Mouse (Mus musculus): ENCODE measurements around the gene Gcdh.
"Not testable (repeated sequence)": the region's sequence is repeated elsewhere in the genome, so short reads cannot be mapped to it uniquely, and the experiment has no call there.

Gcdh gene

GRCm38 (mm10) chr8:84910551-84910950, 16.8 kb upstream of the Gcdh start:
- DNase-seq (ENCODE audit: low spot score) = no peak

GRCm38 (mm10) chr8:84909949-84910348, 16.2 kb upstream of the Gcdh start:
- no peak for DNase-seq (ENCODE audit: low spot score)

- no peak for DNase-seq (ENCODE audit: low spot score)
Observed at GRCm38 (mm10) chr8:84909162-84909767, 15.5 kb upstream of the Gcdh start.

- peak; percentile 74 for DNase-seq (ENCODE audit: low spot score)
Observed at GRCm38 (mm10) chr8:84908421-84909161, 14.9 kb upstream of the Gcdh start, which contains the start of gene Dnase2a. Dnase2a (plus strand) TSS chr8:84908560.

GRCm38 (mm10) chr8:84907979-84908378, 14.3 kb upstream of the Gcdh start:
- not testable (repeated sequence) for DNase-seq (ENCODE audit: low spot score)

- no peak for DNase-seq (ENCODE audit: low spot score)
Observed at GRCm38 (mm10) chr8:84907493-84907892, 13.8 kb upstream of the Gcdh start.

GRCm38 (mm10) chr8:84907037-84907436, 13.3 kb upstream of the Gcdh start:
- no peak for DNase-seq (ENCODE audit: low spot score)

- no peak for DNase-seq (ENCODE audit: low spot score)
Observed at GRCm38 (mm10) chr8:84904351-84904750, 10.6 kb upstream of the Gcdh start.

- DNase-seq (ENCODE audit: low spot score) = peak; percentile 90
Observed at GRCm38 (mm10) chr8:84902920-84903661, 9.4 kb upstream of the Gcdh start.

- DNase-seq (ENCODE audit: low spot score) = no peak
Observed at GRCm38 (mm10) chr8:84902367-84902919, 8.7 kb upstream of the Gcdh start.

GRCm38 (mm10) chr8:84901752-84902151, 8.0 kb upstream of the Gcdh start, which contains the start of gene Klf1:
Klf1 (plus strand) TSS chr8:84901928.
- DNase-seq (ENCODE audit: low spot score) = no peak

GRCm38 (mm10) chr8:84901071-84901470, 7.3 kb upstream of the Gcdh start:
- no peak for DNase-seq (ENCODE audit: low spot score)

GRCm38 (mm10) chr8:84895963-84896362, 2.2 kb upstream of the Gcdh start:
- DNase-seq (ENCODE audit: low spot score) = no peak

- no peak for DNase-seq (ENCODE audit: low spot score)
Observed at GRCm38 (mm10) chr8:84892993-84893708, 570 bp downstream of the Gcdh start.

GRCm38 (mm10) chr8:84889141-84889540, 4.6 kb downstream of the Gcdh start:
- DNase-seq (ENCODE audit: low spot score) = no peak

- no peak for DNase-seq (ENCODE audit: low spot score)
Observed at GRCm38 (mm10) chr8:84888280-84888679, 5.4 kb downstream of the Gcdh start.

GRCm38 (mm10) chr8:84884728-84885127, 9.0 kb downstream of the Gcdh start:
- no peak for DNase-seq (ENCODE audit: low spot score)

GRCm38 (mm10) chr8:84878915-84879314, 14.8 kb downstream of the Gcdh start:
- no peak for DNase-seq (ENCODE audit: low spot score)

- no peak for DNase-seq (ENCODE audit: low spot score)
Observed at GRCm38 (mm10) chr8:84877297-84878035, 16.3 kb downstream of the Gcdh start.

- no peak for DNase-seq (ENCODE audit: low spot score)
Observed at GRCm38 (mm10) chr8:84874339-84874738, 19.4 kb downstream of the Gcdh start.

GRCm38 (mm10) chr8:84873016-84873415, 20.7 kb downstream of the Gcdh start:
- DNase-seq (ENCODE audit: low spot score) = no peak

Measured in ovary, postnatal 10 days (tissue).